Mouse (Mus musculus) CD4-positive, CD25-positive, alpha-beta regulatory T cell, adult 2 months (primary cell): ENCODE data around the gene Cacnb2.

ENCODE experiments used
- DNase-seq: peaks from one replicate; pipeline ENCODE4 v3.0.0-alpha.2; 2012; ENCODE audit warnings: low read depth, low spot score

Gene Cacnb2

GRCm38 (mm10) chr2:14961493-14961892, 358.6 kb downstream of the Cacnb2 start:
- no peak for DNase-seq

GRCm38 (mm10) chr2:14984029-14984428, 381.1 kb downstream of the Cacnb2 start:
- DNase-seq = no peak

GRCm38 (mm10) chr2:14988451-14988850, 385.6 kb downstream of the Cacnb2 start:
- DNase-seq = no peak

DNA sequence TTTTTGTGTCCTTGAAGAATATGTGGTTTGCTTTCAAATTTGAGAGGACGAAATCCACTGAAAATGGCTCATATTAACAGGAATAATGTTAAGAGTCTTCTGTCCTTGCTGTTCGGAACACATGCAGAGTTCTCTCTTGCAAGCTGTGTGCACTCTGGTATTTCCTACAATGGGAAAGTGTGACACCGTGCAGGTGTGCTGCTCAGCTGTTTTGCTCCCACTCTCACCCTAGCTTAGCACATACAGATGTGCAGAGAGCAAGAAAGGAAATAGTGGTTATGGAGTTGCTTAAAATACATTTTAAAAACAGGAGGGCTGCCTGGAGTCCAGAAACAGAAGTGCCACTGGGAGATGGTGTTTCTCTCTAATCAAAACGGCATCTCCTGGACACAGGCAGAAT, 386.5 kb downstream of the Cacnb2 start:
- no peak for DNase-seq

- DNase-seq = peak; percentile 51
Measured at GRCm38 (mm10) chr2:14992531-14992930, 389.6 kb downstream of the Cacnb2 start.

DNA sequence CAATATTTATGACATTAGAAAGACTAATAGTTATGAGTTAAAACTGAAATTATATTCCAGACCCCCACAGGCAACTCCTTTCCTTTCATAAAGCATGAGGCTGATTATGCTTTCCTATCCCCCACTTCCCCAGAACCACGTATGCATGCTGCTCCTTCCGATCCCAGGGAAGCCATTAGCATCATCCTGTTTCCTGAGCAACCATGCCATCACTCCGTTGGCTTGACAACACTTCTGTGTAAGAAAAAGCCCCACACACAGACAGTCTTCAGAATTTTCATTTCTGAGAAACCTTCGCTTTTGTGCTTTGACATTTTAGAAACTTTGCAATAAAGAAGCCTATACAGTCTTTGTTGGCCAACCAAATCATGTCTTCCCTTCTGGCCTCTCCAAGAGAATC, 393.1 kb downstream of the Cacnb2 start:
- no peak for DNase-seq

GRCm38 (mm10) chr2:14997836-14998235, 394.9 kb downstream of the Cacnb2 start:
- peak; percentile 10 for DNase-seq

GRCm38 (mm10) chr2:15007531-15007930, 404.6 kb downstream of the Cacnb2 start:
- DNase-seq = no peak

- no peak for DNase-seq
Measured at GRCm38 (mm10) chr2:15008072-15008471, 405.2 kb downstream of the Cacnb2 start.

- DNase-seq = no peak
Measured at GRCm38 (mm10) chr2:15026817-15027216, 423.9 kb downstream of the Cacnb2 start.

- DNase-seq = no peak
Measured at GRCm38 (mm10) chr2:15027816-15028215, 424.9 kb downstream of the Cacnb2 start.
